Mouse (Mus musculus) neural tube, embryonic 12.5 days (tissue): Measurements from ENCODE around the gene Zbtb39. TPM values are rescaled to one million over a fixed set of nuclear protein-coding genes. Genes with fewer than 3 reads are reported as not detected.

Source experiments
- ATAC-seq: fragments of 200-750 bp; cut with Nextera tagmentation; 2 replicates; pipeline ENCODE4 v1.8.0; 2017; ENCODE audit warnings: low read depth, mild to moderate bottlenecking, moderate TSS enrichment, moderate library complexity; ENCODE audit not compliant: low FRiP score
- H3K27ac ChIP-seq: fragments of 300-500 bp; sonication (generic); 2 replicates; pipeline ENCODE4 v1.5.1; 2016
- H3K27me3 ChIP-seq: fragments of 300-500 bp; sonication (generic); replicated peaks from 2 replicates; pipeline ENCODE4 v1.6.1; 2016; ENCODE audit warnings: mild to moderate bottlenecking
- H3K36me3 ChIP-seq: fragments of 300-500 bp; sonication (generic); 2 replicates; pipeline ENCODE4 v1.6.1; 2016; ENCODE audit warnings: mild to moderate bottlenecking
- H3K4me1 ChIP-seq: fragments of 300-500 bp; sonication (generic); 2 replicates; pipeline ENCODE4 v1.6.1; 2016
- H3K4me2 ChIP-seq: fragments of 300-500 bp; sonication (generic); replicated peaks from 2 replicates; pipeline ENCODE4 v1.6.1; 2016; ENCODE audit warnings: mild to moderate bottlenecking
- H3K4me3 ChIP-seq: fragments of 300-500 bp; sonication (generic); 2 replicates; pipeline ENCODE4 v1.5.1; 2016
- H3K9ac ChIP-seq: fragments of 300-500 bp; sonication (generic); 2 replicates; pipeline ENCODE4 v1.6.1; 2016; ENCODE audit warnings: mild to moderate bottlenecking
- H3K9me3 ChIP-seq: fragments of 300-500 bp; sonication (generic); 2 replicates; pipeline ENCODE4 v1.6.1; 2016; ENCODE audit warnings: mild to moderate bottlenecking
- WGBS: fragments of 180-500 bp; shearing (Covaris S2); methylation state at CpG from one replicate; pipeline ENCODE4 v1.1.7; 2016; 5-methylcytosine and 5-hydroxymethylcytosine counted together
- polyA plus RNA-seq: library from polyadenylated mRNA; unstranded; fragments of >200 nt; fragmentation: Nextera tagmentation; extraction: Ambion mirVana; gene quantifications from 2 replicates; pipeline ENCODE4 v1.2.1, GENCODE M21; 2016

Zbtb39 gene
- polyA plus RNA-seq = 4.9 and 5.5 TPM in 2 replicates

- Histone ChIP-seq H3K9ac (peak within 1 kb of the TSS; percentile 96), H3K4me1 (peaks cover 14% of the 10 kb centered on the region), H3K27me3 (no peaks in the 10 kb centered on the region), H3K36me3 (peaks cover 29% of the 10 kb centered on the region), H3K27ac (peak within 1 kb of the TSS; percentile 50; the same call in 1 of the 2 replicates), H3K4me2 (peak within 1 kb of the TSS; percentile 84), H3K4me3 (peak within 1 kb of the TSS; percentile 99), H3K9me3 (no peaks in the 10 kb centered on the region)
- ATAC-seq = peak; percentile 84
- 2% methylated on average over 37 of the region's 61 CpGs for WGBS
Measured at GRCm38 (mm10) chr10:127739083-127739660, at the start of gene Zbtb39. Gene Zbtb39 (plus strand): TSS chr10:127739538.

GRCm38 (mm10) chr10:127691053-127691452 lies 48.3 kb upstream of the Zbtb39 start:
- H3K36me3 ChIP-seq = peaks cover 24% of the 10 kb centered on the region
- no peak overlapping the region for H3K4me3 ChIP-seq
- H3K4me1 ChIP-seq = no peaks in the 10 kb centered on the region
- H3K4me2 ChIP-seq = no peak overlapping the region
- H3K27me3 ChIP-seq = no peaks in the 10 kb centered on the region
- H3K9me3 ChIP-seq = no peaks in the 10 kb centered on the region
- H3K9ac ChIP-seq = no peak overlapping the region
- no peak overlapping the region for H3K27ac ChIP-seq
- WGBS = 20% methylated on average over 1 of the region's 1 CpGs
- no peak for ATAC-seq

- H3K36me3 ChIP-seq = peaks cover 38% of the 10 kb centered on the region
- WGBS = 58% methylated on average over 2 of the region's 2 CpGs
- no peaks in the 10 kb centered on the region for H3K4me1 ChIP-seq
- H3K27ac ChIP-seq = no peak overlapping the region
- no peak overlapping the region for H3K4me2 ChIP-seq
- no peaks in the 10 kb centered on the region for H3K9me3 ChIP-seq
- no peak overlapping the region for H3K9ac ChIP-seq
- no peaks in the 10 kb centered on the region for H3K27me3 ChIP-seq
- ATAC-seq = no peak
- H3K4me3 ChIP-seq = no peak overlapping the region
Measured at GRCm38 (mm10) chr10:127694636-127695035, 44.7 kb upstream of the Zbtb39 start.

GRCm38 (mm10) chr10:127695775-127696174 lies 43.6 kb upstream of the Zbtb39 start:
- no peak overlapping the region for H3K4me3 ChIP-seq
- H3K4me2 ChIP-seq = no peak overlapping the region
- no peaks in the 10 kb centered on the region for H3K27me3 ChIP-seq
- H3K9me3 ChIP-seq = no peaks in the 10 kb centered on the region
- WGBS = 94% methylated on average over 7 of the region's 7 CpGs
- no peaks in the 10 kb centered on the region for H3K4me1 ChIP-seq
- H3K9ac ChIP-seq = no peak overlapping the region
- peaks cover 42% of the 10 kb centered on the region for H3K36me3 ChIP-seq
- ATAC-seq = no peak
- no peak overlapping the region for H3K27ac ChIP-seq

GRCm38 (mm10) chr10:127698966-127699365 lies 40.4 kb upstream of the Zbtb39 start:
- H3K4me1 ChIP-seq = no peaks in the 10 kb centered on the region
- H3K9ac ChIP-seq = no peak overlapping the region
- no peak overlapping the region for H3K27ac ChIP-seq
- no peaks in the 10 kb centered on the region for H3K27me3 ChIP-seq
- H3K4me3 ChIP-seq = no peak overlapping the region
- H3K9me3 ChIP-seq = no peaks in the 10 kb centered on the region
- no peak overlapping the region for H3K4me2 ChIP-seq
- ATAC-seq = no peak
- WGBS = 93% methylated on average over 7 of the region's 7 CpGs
- H3K36me3 ChIP-seq = peaks cover 27% of the 10 kb centered on the region

- 44% methylated on average over 4 of the region's 4 CpGs for WGBS
- no peak overlapping the region for H3K4me3 ChIP-seq
- no peak for ATAC-seq
Measured at GRCm38 (mm10) chr10:127703299-127703698, 36.0 kb upstream of the Zbtb39 start.

GRCm38 (mm10) chr10:127704293-127704692 lies 35.0 kb upstream of the Zbtb39 start:
- Histone ChIP-seq H3K4me3 (no peak overlapping the region), H3K27me3 (no peaks in the 10 kb centered on the region), H3K4me1 (no peaks in the 10 kb centered on the region), H3K27ac (no peak overlapping the region), H3K9me3 (no peaks in the 10 kb centered on the region), H3K9ac (no peak overlapping the region), H3K36me3 (peaks cover 6% of the 10 kb centered on the region; the same call in 1 of the 2 replicates), H3K4me2 (no peak overlapping the region)
- ATAC-seq = no peak
- 66% methylated on average over 2 of the region's 2 CpGs for WGBS

More at GRCm38 (mm10) chr10:127703299-127703698, 36.0 kb upstream of the Zbtb39 start:
- no peak overlapping the region for H3K27ac ChIP-seq
- H3K4me1 ChIP-seq = no peaks in the 10 kb centered on the region
- H3K36me3 ChIP-seq = peaks cover 9% of the 10 kb centered on the region; the same call in 1 of the 2 replicates
- H3K4me2 ChIP-seq = no peak overlapping the region
- H3K27me3 ChIP-seq = no peaks in the 10 kb centered on the region
- no peak overlapping the region for H3K9ac ChIP-seq
- no peaks in the 10 kb centered on the region for H3K9me3 ChIP-seq

GRCm38 (mm10) chr10:127704766-127705220 lies 34.5 kb upstream of the Zbtb39 start, which contains the start of gene Myo1a:
Gene Myo1a (plus strand): TSS chr10:127705170.
- ATAC-seq = no peak
- no peak within 1 kb of the TSS for H3K4me3 ChIP-seq
- no peaks in the 10 kb centered on the region for H3K27me3 ChIP-seq
- H3K27ac ChIP-seq = no peak within 1 kb of the TSS
- no peak within 1 kb of the TSS for H3K9ac ChIP-seq
- WGBS = 70% methylated on average over 2 of the region's 2 CpGs
- H3K4me2 ChIP-seq = no peak within 1 kb of the TSS
- H3K4me1 ChIP-seq = no peaks in the 10 kb centered on the region
- H3K36me3 ChIP-seq = peaks cover 3% of the 10 kb centered on the region; the same call in 1 of the 2 replicates
- no peaks in the 10 kb centered on the region for H3K9me3 ChIP-seq

GRCm38 (mm10) chr10:127705783-127706182 lies 33.6 kb upstream of the Zbtb39 start:
- H3K27ac ChIP-seq = no peak overlapping the region
- no peaks in the 10 kb centered on the region for H3K27me3 ChIP-seq
- no peaks in the 10 kb centered on the region for H3K9me3 ChIP-seq
- H3K36me3 ChIP-seq = no peaks in the 10 kb centered on the region
- no peaks in the 10 kb centered on the region for H3K4me1 ChIP-seq
- 94% methylated on average over 4 of the region's 4 CpGs for WGBS
- H3K4me3 ChIP-seq = no peak overlapping the region
- H3K9ac ChIP-seq = no peak overlapping the region
- ATAC-seq = no peak
- no peak overlapping the region for H3K4me2 ChIP-seq

- Histone ChIP-seq H3K4me1 (no peaks in the 10 kb centered on the region), H3K9me3 (no peaks in the 10 kb centered on the region), H3K9ac (no peak overlapping the region), H3K27me3 (no peaks in the 10 kb centered on the region), H3K4me3 (no peak overlapping the region), H3K36me3 (no peaks in the 10 kb centered on the region), H3K27ac (no peak overlapping the region), H3K4me2 (no peak overlapping the region)
- WGBS = 88% methylated on average over 7 of the region's 7 CpGs
- no peak for ATAC-seq
Measured at GRCm38 (mm10) chr10:127707721-127708120, 31.6 kb upstream of the Zbtb39 start.

- H3K27ac ChIP-seq = no peak overlapping the region
- H3K36me3 ChIP-seq = no peaks in the 10 kb centered on the region
- WGBS = 86% methylated on average over 3 of the region's 3 CpGs
- no peak overlapping the region for H3K4me2 ChIP-seq
- no peak for ATAC-seq
- no peaks in the 10 kb centered on the region for H3K9me3 ChIP-seq
- no peak overlapping the region for H3K9ac ChIP-seq
- H3K4me3 ChIP-seq = no peak overlapping the region
- H3K4me1 ChIP-seq = no peaks in the 10 kb centered on the region
- no peaks in the 10 kb centered on the region for H3K27me3 ChIP-seq
Measured at GRCm38 (mm10) chr10:127708850-127709370, 30.4 kb upstream of the Zbtb39 start.

GRCm38 (mm10) chr10:127710331-127710730 lies 29.0 kb upstream of the Zbtb39 start:
- H3K4me2 ChIP-seq = no peak overlapping the region
- WGBS = 88% methylated on average over 13 of the region's 13 CpGs

GRCm38 (mm10) chr10:127712736-127713135 lies 26.6 kb upstream of the Zbtb39 start:
- Histone ChIP-seq H3K9me3 (no peaks in the 10 kb centered on the region), H3K27me3 (no peaks in the 10 kb centered on the region), H3K27ac (no peak overlapping the region), H3K4me2 (no peak overlapping the region), H3K36me3 (no peaks in the 10 kb centered on the region), H3K9ac (no peak overlapping the region), H3K4me1 (no peaks in the 10 kb centered on the region), H3K4me3 (no peak overlapping the region)
- ATAC-seq = no peak
- 84% methylated on average over 6 of the region's 6 CpGs for WGBS

More at GRCm38 (mm10) chr10:127710331-127710730, 29.0 kb upstream of the Zbtb39 start:
- H3K4me1 ChIP-seq = no peaks in the 10 kb centered on the region
- H3K36me3 ChIP-seq = no peaks in the 10 kb centered on the region
- no peaks in the 10 kb centered on the region for H3K27me3 ChIP-seq
- no peak overlapping the region for H3K27ac ChIP-seq
- no peak overlapping the region for H3K9ac ChIP-seq
- ATAC-seq = no peak
- H3K9me3 ChIP-seq = no peaks in the 10 kb centered on the region
- no peak overlapping the region for H3K4me3 ChIP-seq
